8 mouse cellular contexts compared by ENCODE assay signal in genomic region chr10:13968234-13968555, GRCm38 (mm10). TPM values are rescaled to one million over a fixed set of nuclear protein-coding genes. Genes with fewer than 3 reads are reported as not detected.
DNase-seq lines count a peak whose midpoint lies in the region; ATAC-seq and TF ChIP-seq lines count a peak whose summit lies in the region.

No protein-coding gene starts in this region.

- 15% methylated on average over 5 of the region's 5 CpGs for WGBS in kidney, adult 2 months
- 6% methylated on average over 5 of the region's 5 CpGs for WGBS in hindbrain, embryonic 15.5 days
- 13% methylated on average over 5 of the region's 5 CpGs for WGBS in midbrain, embryonic 14.5 days

- H3K9ac ChIP-seq in hindbrain, embryonic 15.5 days = peak overlapping the region; percentile 95
- H3K9ac ChIP-seq in midbrain, embryonic 14.5 days (replicated peaks; ENCODE audit: low read length) = peak overlapping the region; percentile 82

- no peaks in the 10 kb centered on the region for H3K27me3 ChIP-seq in kidney, adult 2 months (replicated peaks; ENCODE audit: control insufficient read depth, insufficient read depth, low read length)
- H3K27me3 ChIP-seq in hindbrain, embryonic 15.5 days = no peaks in the 10 kb centered on the region
- 0 out of 2 replicates have a peak, but pooled peaks cover 2% of the 10 kb centered on the region for H3K27me3 ChIP-seq in midbrain, embryonic 14.5 days (ENCODE audit: control insufficient read depth, insufficient read depth, low read length)

- H3K4me2 ChIP-seq in hindbrain, embryonic 15.5 days = peak overlapping the region; percentile 91
- peak overlapping the region; percentile 100 for H3K4me2 ChIP-seq in midbrain, embryonic 14.5 days (ENCODE audit: low read length)

- no peaks in the 10 kb centered on the region; the same call in 1 of the 2 replicates for H3K4me1 ChIP-seq in kidney, adult 2 months (ENCODE audit: control insufficient read depth, insufficient read depth, low read length)
- H3K4me1 ChIP-seq in hindbrain, embryonic 15.5 days (replicated peaks) = peaks cover 12% of the 10 kb centered on the region
- H3K4me1 ChIP-seq in midbrain, embryonic 14.5 days (ENCODE audit: control insufficient read depth, insufficient read depth, low read length) = no peaks in the 10 kb centered on the region

- ATAC-seq in activated CD4-positive, CD25-positive, alpha-beta regulatory T cell, adult 4 months = peak; percentile 16
- no peak for ATAC-seq in hindbrain, embryonic 15.5 days (ENCODE audit: low FRiP score, low read depth)
- ATAC-seq in midbrain, embryonic 14.5 days (ENCODE audit: low FRiP score, low TSS enrichment) = no peak
- ATAC-seq in monocyte, adult 5-6 weeks (replicated peaks; ENCODE audit: insufficient number of reproducible peaks, low FRiP score, low TSS enrichment, poor library complexity, severe bottlenecking) = no peak
- ATAC-seq in megakaryocyte progenitor cell, adult 5-6 weeks (replicated peaks; ENCODE audit: poor library complexity) = no peak

- peak overlapping the region; percentile 58 for H3K27ac ChIP-seq in kidney, adult 2 months (ENCODE audit: insufficient read depth, low read depth, low read length)
- peak overlapping the region; percentile 99 for H3K27ac ChIP-seq in hindbrain, embryonic 15.5 days (replicated peaks)
- peak overlapping the region; percentile 96 for H3K27ac ChIP-seq in midbrain, embryonic 14.5 days (replicated peaks; ENCODE audit: low read depth, low read length)

- TF ChIP-seq POLR2A in kidney, adult 2 months (IDR thresholded peaks at IDR 0.05; ENCODE audit: low read depth, low read length) = no peak

- H3K4me3 ChIP-seq in kidney, adult 2 months (ENCODE audit: insufficient read depth, low read depth, low read length) = peak overlapping the region; percentile 61
- H3K4me3 ChIP-seq in hindbrain, embryonic 15.5 days = peak overlapping the region; percentile 95
- H3K4me3 ChIP-seq in midbrain, embryonic 14.5 days (replicated peaks; ENCODE audit: low read depth, low read length) = peak overlapping the region; percentile 60

- DNase-seq in kidney, adult 2 months = no peak
- no peak for DNase-seq in kidney, postnatal 10 days
- DNase-seq in midbrain, embryonic 14.5 days = no peak
- DNase-seq in embryo, embryonic 10.5 days (ENCODE audit: low spot score) = no peak

- no peak for TF ChIP-seq CTCF in kidney, adult 2 months (conservative IDR thresholded peaks at IDR 0.05; ENCODE audit: insufficient read depth, insufficient read length, low read depth, low read length)

- no peaks in the 10 kb centered on the region for H3K36me3 ChIP-seq in kidney, adult 2 months (ENCODE audit: control insufficient read depth, insufficient read depth, low read length)
- no peaks in the 10 kb centered on the region for H3K36me3 ChIP-seq in hindbrain, embryonic 15.5 days
- no peaks in the 10 kb centered on the region for H3K36me3 ChIP-seq in midbrain, embryonic 14.5 days (ENCODE audit: control insufficient read depth, insufficient read depth, low read length)

- H3K9me3 ChIP-seq in hindbrain, embryonic 15.5 days = no peaks in the 10 kb centered on the region
- no peaks in the 10 kb centered on the region for H3K9me3 ChIP-seq in midbrain, embryonic 14.5 days (ENCODE audit: control insufficient read depth, low read length)

RNA-seq across cellular contexts. Expression of gene Hivep2, which starts 2.3 kb away (rescaled TPM):
- polyA plus RNA-seq in kidney, adult 2 months (2012; rRNA removed) = 4.9 and 5.1 TPM in 2 replicates
- 10 to 100 TPM; 21.7 to 27.0 TPM for polyA plus RNA-seq in activated CD4-positive, CD25-positive, alpha-beta regulatory T cell, adult 4 months (2017; shearing (Covaris generic))
- 10.7 and 11.6 TPM in 2 replicates for polyA plus RNA-seq in hindbrain, embryonic 15.5 days (2015; fragmentation: Nextera tagmentation; extraction: Ambion mirVana)
- polyA plus RNA-seq in midbrain, embryonic 14.5 days (2014; fragmentation: Nextera tagmentation; extraction: Ambion mirVana) = 12.8 TPM in 2 replicates
- 19.2 to 42.6 TPM (median 26.5 TPM) in 3 replicates for total RNA-seq in monocyte, adult 5-6 weeks (2017)
- 1.2 and 2.0 TPM in 2 replicates for total RNA-seq in megakaryocyte progenitor cell, adult 5-6 weeks (2015)
- 0.57 and 1.6 TPM in 2 replicates for total RNA-seq in megakaryocyte progenitor cell, adult 5-6 weeks (2017)
